ENCODE assay signal across 12 mouse cellular contexts in the genomic region with DNA sequence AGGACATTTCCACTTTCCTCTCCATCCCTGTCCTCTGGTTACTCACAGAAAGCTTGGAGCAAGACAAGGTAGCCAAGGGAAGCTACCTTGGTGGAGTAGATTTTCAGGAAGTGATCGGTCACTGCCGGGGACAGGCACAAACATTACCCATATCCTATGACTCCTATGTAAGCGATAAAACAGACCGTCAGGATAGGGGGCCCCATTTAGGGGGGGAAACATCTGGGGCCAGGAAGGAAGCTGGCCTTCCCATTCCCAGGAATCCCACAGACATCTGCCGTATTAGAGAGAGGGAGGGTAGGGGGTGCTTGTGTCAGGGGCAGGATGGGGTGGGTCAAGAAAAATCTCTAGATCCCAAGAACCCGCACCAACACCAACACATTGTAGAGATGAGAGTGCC. TPM values are rescaled to one million over a fixed set of nuclear protein-coding genes. Genes with fewer than 3 reads are reported as not detected.
A peak's percentile ranks its signal among the peaks of the same experiment; 100 is the strongest.
DNase-seq lines count a peak whose midpoint lies in the region; ATAC-seq lines count a peak whose summit lies in the region.
"Had no signal": no experiment of that assay in that cellular context is flagged by ENCODE, and none has a peak within 500 bp of the region (broad histone marks: within the 10 kb centered on the region; RNA-seq: fewer than 3 reads in every experiment).

No protein-coding gene starts in this region.

- no peaks in the 10 kb centered on the region for H3K36me3 ChIP-seq in embryonic facial prominence, embryonic 11.5 days (replicated peaks; ENCODE audit: control insufficient read depth, insufficient read depth, low read depth, low read length)
- H3K36me3 ChIP-seq in heart, embryonic 11.5 days (ENCODE audit: control insufficient read depth, insufficient read depth, low read length): no peaks in the 10 kb centered on the region
- no peaks in the 10 kb centered on the region for H3K36me3 ChIP-seq in liver, embryonic 12.5 days

- H3K27me3 ChIP-seq in embryonic facial prominence, embryonic 11.5 days (ENCODE audit: control insufficient read depth, insufficient read depth, low read length): no peaks in the 10 kb centered on the region
- no peaks in the 10 kb centered on the region for H3K27me3 ChIP-seq in heart, embryonic 11.5 days (ENCODE audit: control insufficient read depth, insufficient read depth, low read length)
- H3K27me3 ChIP-seq in liver, embryonic 12.5 days (replicated peaks): no peaks in the 10 kb centered on the region

- H3K9me3 ChIP-seq in embryonic facial prominence, embryonic 11.5 days (replicated peaks; ENCODE audit: control insufficient read depth, low read length): no peaks in the 10 kb centered on the region
- H3K9me3 ChIP-seq in heart, embryonic 11.5 days (replicated peaks; ENCODE audit: control insufficient read depth, low read length): no peaks in the 10 kb centered on the region
- no peaks in the 10 kb centered on the region for H3K9me3 ChIP-seq in liver, embryonic 12.5 days (replicated peaks)

- DNase-seq in kidney, postnatal 10 days: peak; percentile 45
- no peak for DNase-seq in kidney, adult 11 months
- no peak for DNase-seq in embryonic facial prominence, embryonic 11.5 days (ENCODE audit: low spot score)
- DNase-seq in cerebellum, adult 8-10 months: no peak
- DNase-seq in left cerebral cortex, adult 11 months (ENCODE audit: low spot score): no peak
- no peak for DNase-seq in cerebellum, adult 18-20 months
- DNase-seq: adrenal gland, adult 2 months; cerebellum, postnatal 36 days; lung, postnatal 14 days; spleen, adult 18-20 months had no signal

- 0 out of 2 replicates have a peak, but pooled peaks have one; percentile 37 for ATAC-seq in embryonic facial prominence, embryonic 11.5 days (replicated peaks; ENCODE audit: insufficient number of reproducible peaks, low FRiP score, low TSS enrichment, low read depth)
- 0 out of 2 replicates have a peak, but pooled peaks have one; percentile 53 for ATAC-seq in heart, embryonic 11.5 days (replicated peaks; ENCODE audit: insufficient number of reproducible peaks, low FRiP score, low TSS enrichment)
- no peak for ATAC-seq in liver, embryonic 12.5 days

- H3K27ac ChIP-seq in embryonic facial prominence, embryonic 11.5 days (replicated peaks; ENCODE audit: low read depth, low read length): no peak overlapping the region
- H3K27ac ChIP-seq in heart, embryonic 11.5 days (ENCODE audit: low read depth, low read length): peak overlapping the region; percentile 67
- peak overlapping the region; percentile 51; the same call in 1 of the 2 replicates for H3K27ac ChIP-seq in liver, embryonic 12.5 days

- no peak overlapping the region for H3K4me3 ChIP-seq in embryonic facial prominence, embryonic 11.5 days (ENCODE audit: low read depth, low read length)
- no peak overlapping the region for H3K4me3 ChIP-seq in heart, embryonic 11.5 days (ENCODE audit: low read depth, low read length)
- H3K4me3 ChIP-seq in liver, embryonic 12.5 days: no peak overlapping the region

- H3K9ac ChIP-seq in embryonic facial prominence, embryonic 11.5 days (replicated peaks; ENCODE audit: low read length): no peak overlapping the region
- no peak overlapping the region for H3K9ac ChIP-seq in heart, embryonic 11.5 days (ENCODE audit: low read depth, low read length)
- no peak overlapping the region for H3K9ac ChIP-seq in liver, embryonic 12.5 days

- no peak overlapping the region for H3K4me2 ChIP-seq in embryonic facial prominence, embryonic 11.5 days (ENCODE audit: low read depth, low read length)
- H3K4me2 ChIP-seq in heart, embryonic 11.5 days: no peak overlapping the region
- H3K4me2 ChIP-seq in liver, embryonic 12.5 days: peak overlapping the region; percentile 24

- 41% methylated on average over 6 of the region's 6 CpGs for WGBS in embryonic facial prominence, embryonic 11.5 days
- 47% methylated on average over 6 of the region's 6 CpGs for WGBS in heart, embryonic 11.5 days (ENCODE audit: insufficient replicate concordance)
- 17% methylated on average over 6 of the region's 6 CpGs for WGBS in liver, embryonic 12.5 days (ENCODE audit: insufficient replicate concordance)

- no peaks in the 10 kb centered on the region for H3K4me1 ChIP-seq in embryonic facial prominence, embryonic 11.5 days (ENCODE audit: control insufficient read depth, insufficient read depth, low read length)
- H3K4me1 ChIP-seq in heart, embryonic 11.5 days (ENCODE audit: control insufficient read depth, insufficient read depth, low read length): peaks cover 24% of the 10 kb centered on the region
- peaks cover 18% of the 10 kb centered on the region for H3K4me1 ChIP-seq in liver, embryonic 12.5 days

RNA-seq across cellular contexts. Expression of gene Cep41, which starts 6.6 kb away (rescaled TPM):
- polyA plus RNA-seq in embryonic facial prominence, embryonic 11.5 days (2014; fragmentation: Nextera tagmentation; extraction: Ambion mirVana): 23.7 and 28.1 TPM in 2 replicates
- 10.9 and 11.0 TPM in 2 replicates for polyA plus RNA-seq in heart, embryonic 11.5 days (2014; fragmentation: Nextera tagmentation; extraction: Ambion mirVana)
- polyA plus RNA-seq in liver, embryonic 12.5 days (2016; fragmentation: Nextera tagmentation; extraction: Ambion mirVana): 5.6 and 6.1 TPM in 2 replicates

RNA-seq across cellular contexts. Expression of gene Mest, which starts 23.2 kb away (rescaled TPM):
- 1,816 and 1,902 TPM in 2 replicates for polyA plus RNA-seq in embryonic facial prominence, embryonic 11.5 days (2014; fragmentation: Nextera tagmentation; extraction: Ambion mirVana)
- 4,075 and 4,306 TPM in 2 replicates for polyA plus RNA-seq in heart, embryonic 11.5 days (2014; fragmentation: Nextera tagmentation; extraction: Ambion mirVana)
- 372 and 384 TPM in 2 replicates for polyA plus RNA-seq in liver, embryonic 12.5 days (2016; fragmentation: Nextera tagmentation; extraction: Ambion mirVana)
